Comparison of ENCODE assay signal across 21 mouse cellular contexts in the genomic region with DNA sequence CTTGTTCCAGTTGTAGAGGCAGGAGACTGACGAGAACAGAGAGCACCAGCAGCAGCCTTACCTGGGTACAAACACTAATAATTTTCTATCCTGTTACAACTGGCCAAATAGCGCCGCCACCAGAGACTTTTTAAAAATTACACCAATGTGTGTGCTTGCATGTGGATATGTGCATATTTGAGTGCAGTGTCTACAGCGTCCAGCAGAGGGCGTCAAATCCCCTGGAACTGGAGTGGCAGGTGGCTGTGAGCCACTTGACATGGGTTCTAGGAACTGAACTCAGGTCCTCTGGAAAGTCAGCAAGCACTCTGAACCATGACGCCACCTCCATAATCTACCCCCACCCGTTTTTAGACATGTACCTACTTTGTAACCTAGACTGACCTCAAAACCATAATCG. TPM values are rescaled to one million over a fixed set of nuclear protein-coding genes. Genes with fewer than 3 reads are reported as not detected.
A peak's percentile ranks its signal among the peaks of the same experiment; 100 is the strongest.
DNase-seq lines count a peak whose midpoint lies in the region; ATAC-seq and TF ChIP-seq lines count a peak whose summit lies in the region.
"Had no signal": no experiment of that assay in that cellular context is flagged by ENCODE, and none has a peak within 500 bp of the region (broad histone marks: within the 10 kb centered on the region; RNA-seq: fewer than 3 reads in every experiment).

No protein-coding gene starts in this region.

- no peak overlapping the region for H3K4me3 ChIP-seq in gastrocnemius, adult 2 months
- no peak overlapping the region for H3K4me3 ChIP-seq in liver, adult 2 months (ENCODE audit: insufficient read depth, low read depth, low read length)
- H3K4me3 ChIP-seq in liver, embryonic 12.5 days = no peak overlapping the region
- H3K4me3 ChIP-seq in ES-E14 (ENCODE audit: insufficient read depth in 1 of 2, low read depth in 1 of 2, low read length in 2 of 2, poor library complexity in 1 of 2, severe bottlenecking in 1 of 2) = no peak overlapping the region
- H3K4me3 ChIP-seq in liver, postnatal 0 days (ENCODE audit: low read depth, low read length) = no peak overlapping the region
- no peak overlapping the region for H3K4me3 ChIP-seq in thymus, adult 2 months (ENCODE audit: control insufficient read depth, insufficient read depth, low read length)
- H3K4me3 ChIP-seq: erythroblast, embryonic 14.5 days; midbrain, embryonic 13.5 days; neural tube, embryonic 12.5 days had no signal

- peak; percentile 45 for TF ChIP-seq CTCF in gastrocnemius, adult 2 months (IDR thresholded peaks at IDR 0.05)
- TF ChIP-seq CTCF in liver, adult 2 months (IDR thresholded peaks at IDR 0.05; ENCODE audit: low read depth, low read length) = peak; percentile 53; the same call in 1 of the 2 replicates
- peak; percentile 55 for TF ChIP-seq CTCF in liver, postnatal 0 days (IDR thresholded peaks at IDR 0.05; ENCODE audit: low read depth)
- no peak for TF ChIP-seq CTCF in thymus, adult 2 months (IDR thresholded peaks at IDR 0.05; ENCODE audit: borderline replicate concordance, control insufficient read depth, extremely low read depth, insufficient read depth, low read length, poor library complexity)

- H3K79me2 ChIP-seq in liver, adult 2 months (ENCODE audit: control insufficient read depth, insufficient read depth, low read length) = no peaks in the 10 kb centered on the region

- intact Hi-C loops in gastrocnemius, adult 2 months (cut with DNase I) = no loop called here

- DNase-seq in gastrocnemius, adult 2 months = no peak
- no peak for DNase-seq in gastrocnemius, postnatal 10 days
- DNase-seq in liver, adult 2 months (ENCODE audit: extremely low read depth, low read depth, low spot score) = no peak
- DNase-seq in ES-E14 (ENCODE audit: low read depth, low spot score) = peak; percentile 59
- no peak for DNase-seq in liver, postnatal 0 days
- DNase-seq in thymus, adult 2 months = no peak
- no peak for DNase-seq in heart, adult 8-10 months (ENCODE audit: low spot score)
- DNase-seq: adrenal gland, postnatal 10 days; B cell, adult 2 months; kidney, postnatal 36 days; lung, postnatal 14 days; thymus, adult 18-20 months had no signal

- no peak overlapping the region for H3K27ac ChIP-seq in gastrocnemius, adult 2 months
- no peak overlapping the region for H3K27ac ChIP-seq in liver, adult 2 months (replicated peaks; ENCODE audit: insufficient read depth, low read depth, low read length)
- H3K27ac ChIP-seq in liver, embryonic 12.5 days = no peak overlapping the region
- H3K27ac ChIP-seq in ES-E14 (ENCODE audit: insufficient read depth, low read depth, low read length, poor library complexity, severe bottlenecking) = no peak overlapping the region
- H3K27ac ChIP-seq in liver, postnatal 0 days (ENCODE audit: low read depth) = no peak overlapping the region
- H3K27ac ChIP-seq in thymus, adult 2 months (ENCODE audit: control insufficient read depth, insufficient read depth, low read length) = no peak overlapping the region
- H3K27ac ChIP-seq: midbrain, embryonic 13.5 days; neural tube, embryonic 12.5 days had no signal

- no peak for ATAC-seq in liver, embryonic 12.5 days
- ATAC-seq in liver, postnatal 0 days = no peak
- ATAC-seq: midbrain, embryonic 13.5 days; Patski had no signal

- peaks cover 5% of the 10 kb centered on the region; the same call in 1 of the 2 replicates for H3K4me1 ChIP-seq in liver, adult 2 months (ENCODE audit: control insufficient read depth, insufficient read depth, low read length)
- 0 out of 2 replicates have a peak, but pooled peaks cover 6% of the 10 kb centered on the region for H3K4me1 ChIP-seq in liver, embryonic 12.5 days
- H3K4me1 ChIP-seq in ES-E14 (ENCODE audit: control insufficient read depth in 2 of 2, insufficient read depth in 2 of 2, low read length in 2 of 2, poor library complexity in 1 of 2) = no peaks in the 10 kb centered on the region
- no peaks in the 10 kb centered on the region for H3K4me1 ChIP-seq in liver, postnatal 0 days (ENCODE audit: insufficient read depth)
- no peaks in the 10 kb centered on the region for H3K4me1 ChIP-seq in thymus, adult 2 months (replicated peaks; ENCODE audit: control insufficient read depth, insufficient read depth, low read length)
- H3K4me1 ChIP-seq: neural tube, embryonic 12.5 days had no signal

- no peak for TF ChIP-seq POLR2A in liver, adult 2 months (IDR thresholded peaks at IDR 0.05; ENCODE audit: extremely low read depth, insufficient read depth, low read length)
- no peak for TF ChIP-seq POLR2A in thymus, adult 2 months (IDR thresholded peaks at IDR 0.05; ENCODE audit: control insufficient read depth, extremely low read depth, insufficient read depth, low read length, poor library complexity)

- no peaks in the 10 kb centered on the region for H3K9me3 ChIP-seq in liver, embryonic 12.5 days (replicated peaks)
- no peaks in the 10 kb centered on the region for H3K9me3 ChIP-seq in ES-E14 (ENCODE audit: control insufficient read depth, insufficient read depth, low read depth, low read length)
- no peaks in the 10 kb centered on the region for H3K9me3 ChIP-seq in liver, postnatal 0 days (ENCODE audit: low read length)
- H3K9me3 ChIP-seq: midbrain, embryonic 13.5 days; neural tube, embryonic 12.5 days had no signal

- in situ Hi-C loops in ES-E14 (cut with MboI; ENCODE audit: low sequenced_read_pairs in 2 of 2, unreplicated experiment in 2 of 2) = no loop called here

- WGBS in liver, adult 2 months = 90% methylated on average over 8 of the region's 8 CpGs
- WGBS in liver, embryonic 12.5 days (ENCODE audit: insufficient replicate concordance) = 76% methylated on average over 8 of the region's 8 CpGs
- WGBS in liver, postnatal 0 days (ENCODE audit: insufficient replicate concordance) = 81% methylated on average over 8 of the region's 8 CpGs
- 95% methylated on average over 8 of the region's 8 CpGs for WGBS in thymus, adult 2 months

- no peaks in the 10 kb centered on the region for H3K27me3 ChIP-seq in liver, adult 2 months (ENCODE audit: control insufficient read depth, insufficient read depth, low read length)
- peaks cover 13% of the 10 kb centered on the region for H3K27me3 ChIP-seq in liver, embryonic 12.5 days (replicated peaks)
- H3K27me3 ChIP-seq in liver, postnatal 0 days (ENCODE audit: insufficient read depth, low read length) = no peaks in the 10 kb centered on the region
- no peaks in the 10 kb centered on the region for H3K27me3 ChIP-seq in thymus, adult 2 months (ENCODE audit: control insufficient read depth, insufficient read depth, low read length)
- H3K27me3 ChIP-seq: midbrain, embryonic 13.5 days; neural tube, embryonic 12.5 days; Patski had no signal

- H3K4me2 ChIP-seq in liver, embryonic 12.5 days = no peak overlapping the region
- H3K4me2 ChIP-seq in liver, postnatal 0 days (ENCODE audit: low read depth, low read length) = no peak overlapping the region
- H3K4me2 ChIP-seq: midbrain, embryonic 13.5 days; neural tube, embryonic 12.5 days had no signal

- H3K36me3 ChIP-seq in liver, adult 2 months (ENCODE audit: control insufficient read depth, insufficient read depth, low read length) = no peaks in the 10 kb centered on the region
- H3K36me3 ChIP-seq in liver, embryonic 12.5 days = no peaks in the 10 kb centered on the region
- H3K36me3 ChIP-seq in ES-E14 (ENCODE audit: control insufficient read depth, insufficient read depth, low read length, poor library complexity, severe bottlenecking) = peaks cover 11% of the 10 kb centered on the region; the same call in 1 of the 2 replicates
- no peaks in the 10 kb centered on the region for H3K36me3 ChIP-seq in liver, postnatal 0 days (replicated peaks; ENCODE audit: insufficient read depth, low read length)
- no peaks in the 10 kb centered on the region for H3K36me3 ChIP-seq in thymus, adult 2 months (ENCODE audit: control insufficient read depth, insufficient read depth, low read length)

- TF ChIP-seq EP300 in liver, postnatal 0 days (IDR thresholded peaks at IDR 0.05; ENCODE audit: low read depth) = no peak

- no peak overlapping the region for H3K9ac ChIP-seq in liver, adult 2 months (ENCODE audit: low read depth, low read length)
- H3K9ac ChIP-seq in liver, embryonic 12.5 days = no peak overlapping the region
- H3K9ac ChIP-seq in ES-E14 (ENCODE audit: insufficient read depth, low read depth, low read length, poor library complexity, severe bottlenecking) = no peak overlapping the region
- H3K9ac ChIP-seq in liver, postnatal 0 days (replicated peaks) = no peak overlapping the region
- H3K9ac ChIP-seq: midbrain, embryonic 13.5 days; neural tube, embryonic 12.5 days had no signal

RNA-seq across cellular contexts. Expression of a gene that starts 17.4 kb away (rescaled TPM):
- 100 to 1,000 TPM; 123 to 129 TPM for total RNA-seq in gastrocnemius, adult 2 months (2021)
- total RNA-seq in gastrocnemius, postnatal 10 days (2021) = 100 to 1,000 TPM; 122 to 136 TPM
- total RNA-seq in liver, adult 2 months (2014; rRNA removed) = 15.8 and 21.7 TPM in 2 replicates
- 38.7 and 40.0 TPM in 2 replicates for polyA plus RNA-seq in liver, adult 2 months (2012; rRNA removed)
- 12.9 and 13.4 TPM in 2 replicates for polyA plus RNA-seq in liver, embryonic 12.5 days (2016; fragmentation: Nextera tagmentation; extraction: Ambion mirVana)
- total RNA-seq in ES-E14 (2012; rRNA removed) = 12.8 and 14.8 TPM in 2 replicates
- polyA plus RNA-seq in liver, postnatal 0 days (2015; fragmentation: Nextera tagmentation; extraction: Ambion mirVana) = 18.4 and 22.7 TPM in 2 replicates
- 12.3 and 19.7 TPM in 2 replicates for polyA plus RNA-seq in thymus, adult 2 months (2012; rRNA removed)
- total RNA-seq in heart, adult 8-10 months (2022) = 100 to 1,000 TPM; 107 to 186 (median 147) TPM

RNA-seq across cellular contexts. Expression of a gene that starts 20.2 kb away (rescaled TPM):
- total RNA-seq in gastrocnemius, adult 2 months (2021) = not detected
- total RNA-seq in gastrocnemius, postnatal 10 days (2021) = not detected
- total RNA-seq in liver, adult 2 months (2014; rRNA removed) = not detected in 2 replicates
- not detected in 2 replicates for polyA plus RNA-seq in liver, adult 2 months (2012; rRNA removed)
- polyA plus RNA-seq in liver, embryonic 12.5 days (2016; fragmentation: Nextera tagmentation; extraction: Ambion mirVana) = not detected in 2 replicates
- not detected in 2 replicates for total RNA-seq in ES-E14 (2012; rRNA removed)
- 0.19 TPM in 1 of 2 replicates, not detected in the other for polyA plus RNA-seq in liver, postnatal 0 days (2015; fragmentation: Nextera tagmentation; extraction: Ambion mirVana)
- not detected in 2 replicates for polyA plus RNA-seq in thymus, adult 2 months (2012; rRNA removed)
- not detected for total RNA-seq in heart, adult 8-10 months (2022)
- total RNA-seq: adrenal gland, postnatal 10 days; granulocyte monocyte progenitor cell, adult 5-6 weeks; heart, postnatal 25 days; left cerebral cortex, postnatal 36 days had no signal
- polyA plus RNA-seq: erythroblast, embryonic 14.5 days; midbrain, embryonic 13.5 days; neural tube, embryonic 12.5 days; Patski; spleen, adult 2 months had no signal

RNA-seq across cellular contexts. Expression of a gene that starts 24.0 kb away (rescaled TPM):
- total RNA-seq in gastrocnemius, adult 2 months (2021) = 10 to 100 TPM; 19.4 to 34.7 TPM
- 10 to 100 TPM; 76.8 to 83.7 TPM for total RNA-seq in gastrocnemius, postnatal 10 days (2021)
- total RNA-seq in liver, adult 2 months (2014; rRNA removed) = 0.07 and 0.28 TPM in 2 replicates
- polyA plus RNA-seq in liver, adult 2 months (2012; rRNA removed) = 0.06 and 0.19 TPM in 2 replicates
- 0.66 and 0.85 TPM in 2 replicates for polyA plus RNA-seq in liver, embryonic 12.5 days (2016; fragmentation: Nextera tagmentation; extraction: Ambion mirVana)
- 5.2 and 7.5 TPM in 2 replicates for total RNA-seq in ES-E14 (2012; rRNA removed)
- polyA plus RNA-seq in liver, postnatal 0 days (2015; fragmentation: Nextera tagmentation; extraction: Ambion mirVana) = 0.56 and 0.72 TPM in 2 replicates
- 0.28 and 0.50 TPM in 2 replicates for polyA plus RNA-seq in thymus, adult 2 months (2012; rRNA removed)
- 1 to 10 TPM in 3 of 4 experiments, under 1 TPM in 1; 0.92 to 2.6 (median 1.5) TPM for total RNA-seq in heart, adult 8-10 months (2022)
- total RNA-seq: granulocyte monocyte progenitor cell, adult 5-6 weeks had no signal
- polyA plus RNA-seq: erythroblast, embryonic 14.5 days had no signal

RNA-seq across cellular contexts. Expression of a gene that starts 37.1 kb away (rescaled TPM):
- 10 to 100 TPM; 17.6 to 18.9 TPM for total RNA-seq in gastrocnemius, adult 2 months (2021)
- total RNA-seq in gastrocnemius, postnatal 10 days (2021) = 10 to 100 TPM; 18.0 to 20.4 TPM
- total RNA-seq in liver, adult 2 months (2014; rRNA removed) = 8.4 and 11.1 TPM in 2 replicates
- 12.2 and 13.3 TPM in 2 replicates for polyA plus RNA-seq in liver, adult 2 months (2012; rRNA removed)
- polyA plus RNA-seq in liver, embryonic 12.5 days (2016; fragmentation: Nextera tagmentation; extraction: Ambion mirVana) = 0.50 and 0.51 TPM in 2 replicates
- not detected in 2 replicates for total RNA-seq in ES-E14 (2012; rRNA removed)
- 1.8 and 2.3 TPM in 2 replicates for polyA plus RNA-seq in liver, postnatal 0 days (2015; fragmentation: Nextera tagmentation; extraction: Ambion mirVana)
- polyA plus RNA-seq in thymus, adult 2 months (2012; rRNA removed) = 12.5 and 18.3 TPM in 2 replicates
- total RNA-seq in heart, adult 8-10 months (2022) = 10 to 100 TPM; 56.7 to 79.2 (median 64.0) TPM
- polyA plus RNA-seq: erythroblast, embryonic 14.5 days; Patski had no signal

RNA-seq across cellular contexts. Expression of a gene that starts 37.4 kb away (rescaled TPM):
- total RNA-seq in gastrocnemius, adult 2 months (2021) = not detected
- under 1 TPM in 1 of 2 experiments, not detected in 1; 0.41 TPM for total RNA-seq in gastrocnemius, postnatal 10 days (2021)
- total RNA-seq in liver, adult 2 months (2014; rRNA removed) = not detected in 2 replicates
- polyA plus RNA-seq in liver, adult 2 months (2012; rRNA removed) = 0.04 and 0.10 TPM in 2 replicates
- polyA plus RNA-seq in liver, embryonic 12.5 days (2016; fragmentation: Nextera tagmentation; extraction: Ambion mirVana) = 0.10 TPM in 2 replicates
- total RNA-seq in ES-E14 (2012; rRNA removed) = not detected in 2 replicates
- polyA plus RNA-seq in liver, postnatal 0 days (2015; fragmentation: Nextera tagmentation; extraction: Ambion mirVana) = not detected in 2 replicates
- polyA plus RNA-seq in thymus, adult 2 months (2012; rRNA removed) = 3.1 and 5.0 TPM in 2 replicates
- 1 to 10 TPM in 3 of 4 experiments, under 1 TPM in 1; 0.65 to 1.9 (median 1.2) TPM for total RNA-seq in heart, adult 8-10 months (2022)
- total RNA-seq: granulocyte monocyte progenitor cell, adult 5-6 weeks had no signal
- polyA plus RNA-seq: erythroblast, embryonic 14.5 days; Patski had no signal
